Mouse (Mus musculus) spleen, adult 2 months (tissue): ENCODE data around the gene D17Wsu92e.

ENCODE experiments used
- CTCF ChIP-seq: fragments of 200-500 bp; IDR thresholded peaks from 2 replicates; pipeline ENCODE4 v1.5.1; 2011; ENCODE audit warnings: mild to moderate bottlenecking, inconsistent platforms; ENCODE audit not compliant: insufficient read depth, insufficient read length, insufficient replicate concordance; ENCODE audit errors: extremely low read depth
- POLR2A ChIP-seq: fragments of 200-500 bp; IDR thresholded peaks from 2 replicates; pipeline ENCODE4 v1.6.1; 2011; ENCODE audit warnings: low read depth, low read length, inconsistent platforms

DNA sequence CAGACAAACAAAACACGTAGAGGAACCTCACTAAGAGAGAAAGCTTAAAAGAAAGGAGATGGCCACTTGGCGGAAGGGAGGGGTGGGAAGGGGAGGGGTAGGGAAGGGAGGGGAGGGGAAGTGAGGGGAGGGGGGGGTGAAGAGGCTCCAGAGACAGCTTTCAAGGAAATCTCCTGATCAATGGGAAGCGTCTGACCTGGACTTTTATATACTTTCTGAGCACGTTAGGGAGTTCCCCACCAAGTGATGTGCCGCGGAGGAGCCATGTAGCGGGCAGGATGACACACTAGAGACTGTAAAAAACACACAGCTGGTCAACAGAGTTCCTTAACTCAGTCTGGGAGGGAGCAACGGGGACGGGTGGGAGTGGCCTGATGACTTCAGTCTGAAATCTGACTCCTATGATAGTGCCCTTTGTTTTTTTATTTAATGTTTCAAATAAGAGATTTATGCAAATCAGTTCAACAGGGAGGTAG, 6.5 kb upstream of the D17Wsu92e start:
- TF ChIP-seq POLR2A (no peak), CTCF (no peak)
